Mouse (Mus musculus): ENCODE data around the gene Tubgcp2.

The Tubgcp2 gene

GRCm38 (mm10) chr7:139978278-139978892 is 58.1 kb downstream of the Tubgcp2 start, which contains the start of gene 6430531B16Rik:
TSS of gene 6430531B16Rik (minus strand) at chr7:139978755.
- peak; percentile 84 for DNase-seq

GRCm38 (mm10) chr7:139975471-139975870 is 61.0 kb downstream of the Tubgcp2 start:
- no peak for DNase-seq

- DNase-seq: no peak
These were observed 62.2 kb downstream of the Tubgcp2 start for GRCm38 (mm10) chr7:139974307-139974706.

DNA sequence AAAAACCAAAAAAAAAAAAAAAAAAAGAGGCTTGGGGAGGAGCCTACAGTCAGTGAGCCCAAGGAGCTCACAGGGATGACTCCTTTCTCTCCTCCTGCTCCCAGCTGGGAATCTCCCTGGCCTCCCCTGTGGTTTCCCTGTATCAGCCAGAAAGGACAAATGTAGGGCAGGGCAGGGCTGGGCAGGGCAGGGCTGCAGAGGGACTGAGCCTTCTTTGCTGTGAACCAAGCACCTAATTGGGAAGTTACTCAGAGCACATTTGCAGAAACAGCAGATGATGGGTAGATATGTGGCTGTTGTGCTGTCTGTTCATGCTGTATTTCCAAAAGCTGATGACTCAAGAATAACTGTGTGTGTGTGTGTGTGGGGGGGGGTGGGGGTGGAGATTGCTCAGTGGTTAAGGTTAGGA is 63.5 kb downstream of the Tubgcp2 start:
- DNase-seq: no peak

GRCm38 (mm10) chr7:139971436-139971835 is 65.0 kb downstream of the Tubgcp2 start:
- DNase-seq: peak; percentile 38

GRCm38 (mm10) chr7:139970979-139971378 is 65.5 kb downstream of the Tubgcp2 start:
- DNase-seq: no peak

GRCm38 (mm10) chr7:139970216-139970919 is 66.1 kb downstream of the Tubgcp2 start:
- DNase-seq: no peak

DNA sequence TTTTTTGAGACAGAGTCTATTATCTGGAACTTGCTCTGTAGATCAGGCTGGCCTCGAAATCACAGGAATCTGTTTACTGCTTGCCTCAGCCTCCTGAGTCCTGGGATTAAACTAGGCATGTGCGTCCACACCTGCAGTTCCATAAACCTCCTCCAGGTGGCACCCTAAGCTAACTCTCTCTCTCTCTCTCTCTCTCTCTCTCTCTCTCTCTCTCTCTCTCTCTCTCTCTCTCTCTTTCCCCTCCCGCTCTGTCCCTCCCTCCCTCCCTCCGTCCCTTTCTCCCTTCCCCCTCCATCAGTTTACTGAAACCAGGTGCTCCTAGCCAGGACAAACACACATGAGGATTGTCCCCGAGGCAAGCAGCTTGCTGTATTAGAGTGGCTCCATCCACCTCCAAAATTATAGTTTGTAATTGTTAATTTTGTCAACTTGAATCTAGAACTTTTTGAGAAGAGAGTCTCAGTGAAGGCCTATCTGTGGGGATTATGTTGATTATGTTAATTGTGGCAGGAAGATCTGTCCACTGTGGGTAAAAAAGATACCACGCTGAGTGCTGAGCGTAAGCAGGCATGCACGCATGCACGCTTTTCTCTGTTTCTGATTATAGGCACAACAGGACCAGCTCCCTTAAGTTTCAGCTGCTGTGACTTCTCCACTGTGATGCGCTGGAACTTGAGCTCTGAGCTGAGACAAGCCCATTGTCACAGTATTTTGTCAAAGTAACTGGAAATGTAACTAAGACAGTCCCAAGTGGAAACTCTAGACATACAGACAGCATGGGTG is 66.9 kb downstream of the Tubgcp2 start:
- DNase-seq: peak; percentile 88

DNA sequence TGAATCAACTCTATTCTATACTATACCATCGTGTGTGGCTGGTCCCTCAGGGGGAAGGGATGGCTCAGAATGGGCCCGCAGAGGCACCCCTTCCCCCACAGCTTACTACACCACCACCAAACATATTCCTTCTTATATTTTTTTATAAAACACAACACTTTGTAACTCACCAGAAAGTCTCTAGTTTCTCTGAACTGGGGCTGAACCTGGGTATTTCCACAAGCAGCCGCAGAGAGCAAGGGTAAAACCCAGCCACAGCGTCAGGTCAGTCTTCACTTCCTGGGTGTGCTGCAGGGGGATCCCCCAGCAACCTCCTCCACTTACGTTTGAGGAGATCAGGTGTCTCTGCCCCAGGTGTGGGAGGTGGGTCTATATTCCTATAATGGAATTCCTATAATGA is 68.0 kb downstream of the Tubgcp2 start:
- no peak for DNase-seq

DNA sequence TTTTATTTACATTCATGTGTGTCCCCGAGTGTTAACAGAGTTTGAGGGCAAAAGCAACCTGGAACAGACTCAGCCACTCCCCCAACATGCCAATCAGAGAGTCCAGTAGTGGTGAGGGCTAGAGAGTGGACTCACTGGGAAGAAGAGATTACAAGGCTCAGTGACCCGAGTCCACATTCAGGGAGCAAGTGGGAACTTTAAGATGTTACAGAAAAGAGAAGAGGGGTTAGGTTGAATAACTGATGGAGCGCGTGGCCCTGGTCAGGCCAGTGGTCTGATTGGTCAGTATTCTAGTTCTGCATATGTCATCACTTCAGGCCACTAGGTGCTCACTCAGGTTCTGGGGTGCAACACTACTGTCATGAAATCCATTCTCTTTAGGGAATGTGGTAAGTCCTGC is 69.3 kb downstream of the Tubgcp2 start:
- DNase-seq: no peak

GRCm38 (mm10) chr7:139963814-139964213 is 72.7 kb downstream of the Tubgcp2 start:
- no peak for DNase-seq

GRCm38 (mm10) chr7:139961141-139961540 is 75.3 kb downstream of the Tubgcp2 start:
- no peak for DNase-seq

DNA sequence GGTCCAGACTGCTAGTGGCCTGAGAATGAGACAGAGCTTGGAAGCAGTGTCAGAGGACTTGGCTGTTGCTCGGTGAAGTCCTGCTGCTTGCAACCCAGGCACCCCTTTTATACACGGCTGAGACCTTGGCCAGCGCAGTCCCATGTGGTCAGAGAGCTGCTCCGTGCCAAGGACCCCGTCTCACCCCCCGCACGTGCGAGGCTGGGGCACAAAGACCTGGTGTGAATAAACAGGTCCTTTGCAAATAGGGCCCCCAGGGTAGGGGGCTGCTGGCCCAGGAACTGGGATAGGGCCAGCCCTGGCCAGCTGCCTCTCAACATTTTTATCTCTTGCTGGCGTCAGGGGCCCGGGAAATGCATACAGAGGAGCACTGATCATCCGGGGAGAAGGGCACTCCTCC is 78.5 kb downstream of the Tubgcp2 start:
- DNase-seq: no peak

DNA sequence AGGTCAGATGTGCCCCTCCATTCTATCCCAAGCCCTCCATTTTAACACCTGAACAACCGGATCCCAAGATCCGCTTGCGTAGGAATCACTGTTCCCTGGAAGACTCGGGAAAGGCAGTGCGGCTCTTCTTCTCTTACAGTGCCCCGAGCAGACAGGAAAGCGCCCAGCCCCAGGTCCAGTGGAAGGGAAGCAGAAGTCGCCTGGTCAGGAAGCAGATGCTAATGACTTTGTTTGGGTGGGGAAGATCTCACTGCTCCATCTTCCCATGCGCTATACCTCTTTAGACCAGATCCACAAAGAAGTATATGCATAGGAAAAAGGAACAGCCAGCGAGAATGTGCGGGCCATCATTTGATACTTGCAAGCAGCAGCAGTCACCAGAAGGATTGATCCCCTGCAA is 79.0 kb downstream of the Tubgcp2 start:
- no peak for DNase-seq

DNA sequence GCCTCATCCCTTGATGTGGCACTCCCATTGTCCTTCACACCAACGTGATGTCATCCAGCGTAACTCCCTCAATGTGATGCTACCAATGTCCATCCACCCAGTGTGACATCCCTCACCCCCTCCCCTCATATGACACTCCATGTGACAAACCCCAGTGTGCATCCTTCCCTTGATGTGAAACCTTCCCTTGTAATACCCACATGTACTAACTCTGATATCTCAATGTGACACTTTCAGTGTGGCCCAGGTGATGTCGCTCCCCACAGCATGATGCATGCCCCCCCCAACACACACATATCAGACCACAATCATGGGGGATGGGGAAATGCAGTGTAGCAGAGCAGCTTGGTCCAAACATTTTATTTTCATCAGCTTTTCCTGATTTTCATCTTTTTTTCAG is 79.8 kb downstream of the Tubgcp2 start:
- DNase-seq: no peak

GRCm38 (mm10) chr7:139955505-139955904 is 81.0 kb downstream of the Tubgcp2 start:
- DNase-seq: no peak

GRCm38 (mm10) chr7:139951991-139952633 is 84.4 kb downstream of the Tubgcp2 start:
- no peak for DNase-seq

DNA sequence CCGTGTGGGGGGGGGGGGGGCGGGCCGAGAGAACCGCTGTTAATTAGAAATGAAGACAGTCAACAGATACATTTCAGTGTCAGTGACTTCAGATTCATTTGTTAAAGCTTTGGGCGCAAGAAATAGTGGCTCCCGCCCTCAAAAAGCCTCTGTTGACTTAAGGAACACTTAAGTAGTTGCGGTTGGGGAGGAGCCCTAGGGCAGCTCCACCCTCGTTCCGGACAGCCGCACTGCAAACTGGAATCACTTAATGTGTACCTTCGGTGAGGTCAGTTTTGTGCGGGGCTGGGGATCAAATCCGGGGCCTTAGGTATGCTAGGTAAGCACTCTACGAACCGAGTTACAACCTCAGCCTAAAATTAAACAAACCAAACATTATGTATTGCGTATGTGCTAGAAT is 85.4 kb downstream of the Tubgcp2 start:
- DNase-seq: no peak

GRCm38 (mm10) chr7:139950283-139950971 is 86.0 kb downstream of the Tubgcp2 start:
- DNase-seq: peak; percentile 54

DNA sequence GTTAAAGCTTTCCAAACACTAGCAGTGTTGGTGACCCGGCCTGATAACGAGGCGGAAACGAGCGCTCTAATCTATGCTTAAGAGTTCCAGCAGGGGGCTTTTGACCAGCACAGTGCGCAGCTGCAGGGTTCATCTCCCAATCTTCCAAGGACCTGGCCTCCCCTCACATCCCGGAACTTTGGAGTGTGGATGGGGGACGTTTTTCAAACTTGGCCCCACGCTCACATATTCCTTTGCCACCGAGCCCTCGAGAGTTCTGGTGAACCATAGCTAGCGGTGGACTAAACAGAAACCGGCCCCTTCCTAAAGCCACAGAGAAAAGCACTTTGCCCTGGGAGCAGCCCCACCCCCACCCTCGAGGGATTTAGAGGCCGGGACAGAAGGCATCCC is 86.6 kb downstream of the Tubgcp2 start:
- DNase-seq: peak; percentile 47

- DNase-seq: no peak
These were observed 90.4 kb downstream of the Tubgcp2 start for GRCm38 (mm10) chr7:139946032-139946431.

Data from thymus, postnatal 4 days (tissue).